Mouse (Mus musculus): ENCODE measurements around the gene Ptpdc1. TPM values are rescaled to one million over a fixed set of nuclear protein-coding genes. Genes with fewer than 3 reads are reported as not detected.

Ptpdc1 gene
- total and polyA plus RNA-seq, 3 experiments: 1.7 to 5.6 (median 4.6) TPM

- Histone ChIP-seq H3K9ac (ENCODE audit: low read depth, low read length) (no peak overlapping the region), H3K36me3 (ENCODE audit: control insufficient read depth, insufficient read depth, low read length) (no peaks in the 10 kb centered on the region), H3K27me3 (ENCODE audit: control insufficient read depth, insufficient read depth, low read length) (peaks cover 35% of the 10 kb centered on the region), H3K4me1 (ENCODE audit: control insufficient read depth, insufficient read depth, low read length) (no peaks in the 10 kb centered on the region), H3K27ac (no peak overlapping the region), H3K4me3 (no peak overlapping the region), H3K79me2 (replicated peaks; ENCODE audit: control insufficient read depth, insufficient read depth, low read length) (no peaks in the 10 kb centered on the region)
- intact Hi-C loops (cut with DNase I): no loop called here
- no peak for TF ChIP-seq CTCF (IDR thresholded peaks at IDR 0.05)
- DNase-seq: no peak
- 27% methylated on average over 4 of the region's 4 CpGs for WGBS
Measured at GRCm38 (mm10) chr13:48667461-48667860, 42.0 kb upstream of the Ptpdc1 start.

- DNase-seq: no peak
- WGBS: 4% methylated on average over 58 of the region's 58 CpGs
- H3K4me1 ChIP-seq (ENCODE audit: control insufficient read depth, insufficient read depth, low read length): no peaks in the 10 kb centered on the region
- peaks cover 42% of the 10 kb centered on the region for H3K27me3 ChIP-seq (ENCODE audit: control insufficient read depth, insufficient read depth, low read length)
- TF ChIP-seq CTCF (IDR thresholded peaks at IDR 0.05): no peak
- TF ChIP-seq POLR2A (IDR thresholded peaks at IDR 0.05; ENCODE audit: insufficient read depth, low read depth, low read length): no peak
- H3K79me2 ChIP-seq (replicated peaks; ENCODE audit: control insufficient read depth, insufficient read depth, low read length): no peaks in the 10 kb centered on the region
- no peak overlapping the region for H3K27ac ChIP-seq
- intact Hi-C loops (cut with DNase I): no loop called here
- no peak overlapping the region for H3K9ac ChIP-seq (ENCODE audit: low read depth, low read length)
- no peak overlapping the region for H3K4me3 ChIP-seq
- H3K36me3 ChIP-seq (ENCODE audit: control insufficient read depth, insufficient read depth, low read length): no peaks in the 10 kb centered on the region
Measured at GRCm38 (mm10) chr13:48665656-48666597, 40.5 kb upstream of the Ptpdc1 start.

GRCm38 (mm10) chr13:48664916-48665655 is 39.6 kb upstream of the Ptpdc1 start:
- Histone ChIP-seq H3K9ac (ENCODE audit: low read depth, low read length) (no peak overlapping the region), H3K79me2 (replicated peaks; ENCODE audit: control insufficient read depth, insufficient read depth, low read length) (no peaks in the 10 kb centered on the region), H3K27ac (no peak overlapping the region), H3K4me1 (ENCODE audit: control insufficient read depth, insufficient read depth, low read length) (no peaks in the 10 kb centered on the region), H3K36me3 (ENCODE audit: control insufficient read depth, insufficient read depth, low read length) (no peaks in the 10 kb centered on the region), H3K27me3 (ENCODE audit: control insufficient read depth, insufficient read depth, low read length) (peaks cover 46% of the 10 kb centered on the region), H3K4me3 (no peak overlapping the region)
- 6% methylated on average over 39 of the region's 39 CpGs for WGBS
- no peak for TF ChIP-seq EP300 (IDR thresholded peaks at IDR 0.05; ENCODE audit: insufficient read depth, low read depth, low read length)
- TF ChIP-seq CTCF (IDR thresholded peaks at IDR 0.05): no peak
- TF ChIP-seq POLR2A (IDR thresholded peaks at IDR 0.05; ENCODE audit: insufficient read depth, low read depth, low read length): no peak
- no peak for DNase-seq
- intact Hi-C loops (cut with DNase I): no loop called here

GRCm38 (mm10) chr13:48663988-48664339 is 38.5 kb upstream of the Ptpdc1 start:
- 34% methylated on average over 7 of the region's 7 CpGs for WGBS
- Histone ChIP-seq H3K9ac (ENCODE audit: low read depth, low read length) (no peak overlapping the region), H3K4me1 (ENCODE audit: control insufficient read depth, insufficient read depth, low read length) (peaks cover 2% of the 10 kb centered on the region; the same call in 1 of the 2 replicates), H3K27me3 (ENCODE audit: control insufficient read depth, insufficient read depth, low read length) (peaks cover 53% of the 10 kb centered on the region), H3K4me3 (no peak overlapping the region), H3K27ac (no peak overlapping the region), H3K36me3 (ENCODE audit: control insufficient read depth, insufficient read depth, low read length) (no peaks in the 10 kb centered on the region), H3K79me2 (replicated peaks; ENCODE audit: control insufficient read depth, insufficient read depth, low read length) (no peaks in the 10 kb centered on the region)
- no peak for TF ChIP-seq POLR2A (IDR thresholded peaks at IDR 0.05; ENCODE audit: insufficient read depth, low read depth, low read length)
- TF ChIP-seq CTCF (IDR thresholded peaks at IDR 0.05): no peak
- no peak for TF ChIP-seq EP300 (IDR thresholded peaks at IDR 0.05; ENCODE audit: insufficient read depth, low read depth, low read length)
- DNase-seq: no peak
- intact Hi-C loops (cut with DNase I): no loop called here

- no peak for TF ChIP-seq CTCF (IDR thresholded peaks at IDR 0.05)
- no peak for TF ChIP-seq POLR2A (IDR thresholded peaks at IDR 0.05; ENCODE audit: insufficient read depth, low read depth, low read length)
- no peak for TF ChIP-seq EP300 (IDR thresholded peaks at IDR 0.05; ENCODE audit: insufficient read depth, low read depth, low read length)
- H3K36me3 ChIP-seq (ENCODE audit: control insufficient read depth, insufficient read depth, low read length): no peaks in the 10 kb centered on the region
- WGBS: 13% methylated on average over 54 of the region's 54 CpGs
- no peak overlapping the region for H3K27ac ChIP-seq
- H3K4me1 ChIP-seq (ENCODE audit: control insufficient read depth, insufficient read depth, low read length): peaks cover 3% of the 10 kb centered on the region
- no peak overlapping the region for H3K4me3 ChIP-seq
- no peak for DNase-seq
- no peaks in the 10 kb centered on the region for H3K79me2 ChIP-seq (replicated peaks; ENCODE audit: control insufficient read depth, insufficient read depth, low read length)
- intact Hi-C loops (cut with DNase I): no loop called here
- H3K9ac ChIP-seq (ENCODE audit: low read depth, low read length): no peak overlapping the region
- H3K27me3 ChIP-seq (ENCODE audit: control insufficient read depth, insufficient read depth, low read length): peaks cover 53% of the 10 kb centered on the region
Measured at GRCm38 (mm10) chr13:48663211-48663987, 37.9 kb upstream of the Ptpdc1 start.

Measured in heart, adult 2 months (tissue).